Mouse (Mus musculus): ENCODE measurements around the gene Slc4a4. TPM values are rescaled to one million over a fixed set of nuclear protein-coding genes. Genes with fewer than 3 reads are reported as not detected.

Slc4a4 gene
- polyA plus RNA-seq, 1 experiment from 2014 or later: 5.9 TPM

- 71% methylated on average over 9 of the region's 9 CpGs for WGBS
- no peak for ATAC-seq (replicated peaks; ENCODE audit: low FRiP score, low TSS enrichment, low read depth)
- no peak for DNase-seq (ENCODE audit: low spot score)
- Histone ChIP-seq H3K4me2 (ENCODE audit: low read length) (no peak overlapping the region), H3K9me3 (ENCODE audit: control insufficient read depth, low read length) (no peaks in the 10 kb centered on the region), H3K9ac (ENCODE audit: low read length) (no peak overlapping the region), H3K27me3 (replicated peaks; ENCODE audit: control insufficient read depth, insufficient read depth, low read length) (no peaks in the 10 kb centered on the region), H3K36me3 (ENCODE audit: control insufficient read depth, insufficient read depth, low read length) (no peaks in the 10 kb centered on the region), H3K27ac (ENCODE audit: low read depth) (no peak overlapping the region), H3K4me1 (replicated peaks; ENCODE audit: control insufficient read depth, insufficient read depth, low read length) (no peaks in the 10 kb centered on the region), H3K4me3 (ENCODE audit: low read depth, low read length) (no peak overlapping the region)
Observed at GRCm38 (mm10) chr5:88918538-88918937, 31.9 kb downstream of the Slc4a4 start.

DNA sequence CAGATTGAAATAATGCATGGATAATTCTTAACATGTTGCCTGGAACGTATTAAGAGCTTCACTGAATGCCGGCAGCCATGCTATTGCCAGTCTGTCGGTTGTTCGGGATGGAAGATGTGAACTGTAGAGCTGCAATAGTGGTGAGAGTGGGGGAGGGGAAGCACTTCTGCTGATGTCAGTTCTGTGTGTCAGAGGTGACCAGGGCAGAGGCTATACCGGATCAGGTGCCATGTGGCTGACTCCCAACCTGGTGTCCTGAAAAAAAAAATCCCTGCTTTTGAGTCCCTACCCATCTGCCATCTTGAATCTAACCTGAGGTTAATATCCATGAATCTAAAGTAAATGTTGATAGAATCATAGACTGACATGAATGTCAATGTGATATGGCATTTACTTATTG is 39.0 kb downstream of the Slc4a4 start:
- Histone ChIP-seq H3K9me3 (ENCODE audit: control insufficient read depth, low read length) (no peaks in the 10 kb centered on the region), H3K9ac (ENCODE audit: low read length) (no peak overlapping the region), H3K27ac (ENCODE audit: low read depth) (no peak overlapping the region), H3K4me1 (replicated peaks; ENCODE audit: control insufficient read depth, insufficient read depth, low read length) (peaks cover 10% of the 10 kb centered on the region), H3K4me3 (ENCODE audit: low read depth, low read length) (no peak overlapping the region), H3K4me2 (ENCODE audit: low read length) (no peak overlapping the region), H3K27me3 (replicated peaks; ENCODE audit: control insufficient read depth, insufficient read depth, low read length) (no peaks in the 10 kb centered on the region), H3K36me3 (ENCODE audit: control insufficient read depth, insufficient read depth, low read length) (no peaks in the 10 kb centered on the region)
- no peak for ATAC-seq (replicated peaks; ENCODE audit: low FRiP score, low TSS enrichment, low read depth)
- no peak for DNase-seq (ENCODE audit: low spot score)
- 95% methylated on average over 5 of the region's 5 CpGs for WGBS

GRCm38 (mm10) chr5:88928201-88928916 is 41.7 kb downstream of the Slc4a4 start:
- no peak overlapping the region for H3K9ac ChIP-seq (ENCODE audit: low read length)
- no peaks in the 10 kb centered on the region for H3K27me3 ChIP-seq (replicated peaks; ENCODE audit: control insufficient read depth, insufficient read depth, low read length)
- H3K4me3 ChIP-seq (ENCODE audit: low read depth, low read length): no peak overlapping the region
- no peaks in the 10 kb centered on the region for H3K9me3 ChIP-seq (ENCODE audit: control insufficient read depth, low read length)
- WGBS: 49% methylated on average over 13 of the region's 13 CpGs
- H3K27ac ChIP-seq (ENCODE audit: low read depth): no peak overlapping the region
- ATAC-seq (replicated peaks; ENCODE audit: low FRiP score, low TSS enrichment, low read depth) (no peak), DNase-seq (ENCODE audit: low spot score) (no peak)
- H3K4me2 ChIP-seq (ENCODE audit: low read length): no peak overlapping the region
- peaks cover 13% of the 10 kb centered on the region for H3K4me1 ChIP-seq (replicated peaks; ENCODE audit: control insufficient read depth, insufficient read depth, low read length)
- no peaks in the 10 kb centered on the region for H3K36me3 ChIP-seq (ENCODE audit: control insufficient read depth, insufficient read depth, low read length)

- Histone ChIP-seq H3K4me2 (ENCODE audit: low read length) (no peak overlapping the region), H3K9ac (ENCODE audit: low read length) (no peak overlapping the region), H3K27ac (ENCODE audit: low read depth) (no peak overlapping the region), H3K9me3 (ENCODE audit: control insufficient read depth, low read length) (no peaks in the 10 kb centered on the region), H3K27me3 (replicated peaks; ENCODE audit: control insufficient read depth, insufficient read depth, low read length) (no peaks in the 10 kb centered on the region), H3K4me3 (ENCODE audit: low read depth, low read length) (no peak overlapping the region), H3K36me3 (ENCODE audit: control insufficient read depth, insufficient read depth, low read length) (no peaks in the 10 kb centered on the region), H3K4me1 (replicated peaks; ENCODE audit: control insufficient read depth, insufficient read depth, low read length) (peaks cover 22% of the 10 kb centered on the region)
- WGBS: 61% methylated on average over 18 of the region's 18 CpGs
- 0 out of 2 replicates have a peak, but pooled peaks have one; percentile 51 for ATAC-seq (replicated peaks; ENCODE audit: low FRiP score, low TSS enrichment, low read depth)
- peak; percentile 55 for DNase-seq (ENCODE audit: low spot score)
Observed at GRCm38 (mm10) chr5:88929392-88930094, 42.9 kb downstream of the Slc4a4 start.

DNA sequence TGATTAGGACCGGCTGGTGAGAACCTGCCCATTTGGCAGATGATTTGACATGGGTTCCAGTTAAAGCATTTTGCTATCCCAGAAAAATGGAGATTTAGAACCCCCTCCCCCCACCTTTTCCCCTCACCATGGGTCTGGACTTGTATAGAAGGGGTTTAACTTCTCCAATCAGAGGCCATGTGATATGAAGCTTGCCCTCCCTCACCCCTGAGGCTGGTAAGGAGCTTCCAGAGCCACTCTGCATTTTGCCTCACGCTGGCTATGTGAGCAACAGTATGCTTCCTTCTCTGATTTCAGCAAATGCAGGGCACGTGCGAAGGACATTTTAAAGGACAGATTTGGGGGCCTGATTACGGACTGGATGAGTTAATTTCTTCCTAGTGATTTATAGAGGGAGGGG is 43.5 kb downstream of the Slc4a4 start:
- Histone ChIP-seq H3K4me2 (ENCODE audit: low read length) (no peak overlapping the region), H3K9me3 (ENCODE audit: control insufficient read depth, low read length) (no peaks in the 10 kb centered on the region), H3K27me3 (replicated peaks; ENCODE audit: control insufficient read depth, insufficient read depth, low read length) (no peaks in the 10 kb centered on the region), H3K4me1 (replicated peaks; ENCODE audit: control insufficient read depth, insufficient read depth, low read length) (peaks cover 24% of the 10 kb centered on the region), H3K4me3 (ENCODE audit: low read depth, low read length) (no peak overlapping the region), H3K9ac (ENCODE audit: low read length) (no peak overlapping the region), H3K27ac (ENCODE audit: low read depth) (no peak overlapping the region; the same call in 1 of the 2 replicates), H3K36me3 (ENCODE audit: control insufficient read depth, insufficient read depth, low read length) (no peaks in the 10 kb centered on the region)
- DNase-seq (ENCODE audit: low spot score) (no peak), ATAC-seq (replicated peaks; ENCODE audit: low FRiP score, low TSS enrichment, low read depth) (no peak)
- WGBS: 80% methylated on average over 5 of the region's 5 CpGs

DNA sequence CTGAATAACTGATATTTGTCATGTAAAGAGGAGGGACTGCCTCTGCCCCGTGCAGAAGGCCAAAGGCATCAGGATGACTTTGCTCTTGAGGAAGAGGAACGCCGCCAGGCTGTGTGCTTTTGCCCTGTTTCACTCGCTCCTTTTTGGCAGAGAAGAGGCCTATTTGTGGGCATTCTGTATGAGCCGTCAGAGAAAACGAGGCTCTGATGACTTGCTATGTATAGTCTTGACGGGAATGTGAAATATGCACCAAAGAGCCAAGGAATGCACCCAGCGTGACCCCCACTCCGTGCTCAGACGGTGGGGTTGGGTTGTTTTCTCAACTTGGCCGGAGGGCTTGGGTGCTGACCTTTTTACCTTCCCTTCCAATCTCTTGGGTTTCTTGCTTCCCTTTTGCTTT is 44.0 kb downstream of the Slc4a4 start:
- H3K4me2 ChIP-seq (ENCODE audit: low read length): no peak overlapping the region
- H3K9ac ChIP-seq (ENCODE audit: low read length): no peak overlapping the region
- no peak overlapping the region; the same call in 1 of the 2 replicates for H3K27ac ChIP-seq (ENCODE audit: low read depth)
- no peak for ATAC-seq (replicated peaks; ENCODE audit: low FRiP score, low TSS enrichment, low read depth)
- no peak for DNase-seq (ENCODE audit: low spot score)
- WGBS: 48% methylated on average over 11 of the region's 11 CpGs
- no peaks in the 10 kb centered on the region for H3K9me3 ChIP-seq (ENCODE audit: control insufficient read depth, low read length)
- no peak overlapping the region for H3K4me3 ChIP-seq (ENCODE audit: low read depth, low read length)
- no peaks in the 10 kb centered on the region for H3K27me3 ChIP-seq (replicated peaks; ENCODE audit: control insufficient read depth, insufficient read depth, low read length)
- peaks cover 24% of the 10 kb centered on the region for H3K4me1 ChIP-seq (replicated peaks; ENCODE audit: control insufficient read depth, insufficient read depth, low read length)
- no peaks in the 10 kb centered on the region for H3K36me3 ChIP-seq (ENCODE audit: control insufficient read depth, insufficient read depth, low read length)

- WGBS: 80% methylated on average over 9 of the region's 9 CpGs
- H3K4me3 ChIP-seq (ENCODE audit: low read depth, low read length): no peak overlapping the region
- H3K9me3 ChIP-seq (ENCODE audit: control insufficient read depth, low read length): no peaks in the 10 kb centered on the region
- H3K27me3 ChIP-seq (replicated peaks; ENCODE audit: control insufficient read depth, insufficient read depth, low read length): no peaks in the 10 kb centered on the region
- H3K4me1 ChIP-seq (replicated peaks; ENCODE audit: control insufficient read depth, insufficient read depth, low read length): peaks cover 24% of the 10 kb centered on the region
- no peak overlapping the region for H3K27ac ChIP-seq (ENCODE audit: low read depth)
- no peaks in the 10 kb centered on the region for H3K36me3 ChIP-seq (ENCODE audit: control insufficient read depth, insufficient read depth, low read length)
- DNase-seq (ENCODE audit: low spot score) (no peak), ATAC-seq (replicated peaks; ENCODE audit: low FRiP score, low TSS enrichment, low read depth) (no peak)
- no peak overlapping the region for H3K4me2 ChIP-seq (ENCODE audit: low read length)
- no peak overlapping the region for H3K9ac ChIP-seq (ENCODE audit: low read length)
Observed at GRCm38 (mm10) chr5:88931176-88931575, 44.6 kb downstream of the Slc4a4 start.

- 37% methylated on average over 7 of the region's 7 CpGs for WGBS
- no peak overlapping the region for H3K9ac ChIP-seq (ENCODE audit: low read length)
- H3K4me1 ChIP-seq (replicated peaks; ENCODE audit: control insufficient read depth, insufficient read depth, low read length): peaks cover 24% of the 10 kb centered on the region
- no peaks in the 10 kb centered on the region for H3K9me3 ChIP-seq (ENCODE audit: control insufficient read depth, low read length)
- no peak overlapping the region for H3K4me3 ChIP-seq (ENCODE audit: low read depth, low read length)
- H3K27me3 ChIP-seq (replicated peaks; ENCODE audit: control insufficient read depth, insufficient read depth, low read length): no peaks in the 10 kb centered on the region
- H3K27ac ChIP-seq (ENCODE audit: low read depth): no peak overlapping the region
- no peaks in the 10 kb centered on the region for H3K36me3 ChIP-seq (ENCODE audit: control insufficient read depth, insufficient read depth, low read length)
- ATAC-seq (replicated peaks; ENCODE audit: low FRiP score, low TSS enrichment, low read depth) (peak; percentile 58; the same call in 1 of the 2 replicates), DNase-seq (ENCODE audit: low spot score) (peak; percentile 59)
- 0 out of 2 replicates have a peak overlapping the region, but pooled peaks have one; percentile 9 for H3K4me2 ChIP-seq (ENCODE audit: low read length)
Observed at GRCm38 (mm10) chr5:88933454-88933853, 46.8 kb downstream of the Slc4a4 start.
